Mouse (Mus musculus) E14TG2a.4 (cell line): ENCODE data around the gene Prpf18.

Experiments
- CTCF ChIP-seq: conservative IDR thresholded peaks from 2 replicates; pipeline ENCODE4 v1.5.1; 2014; ENCODE audit warnings: low read length
- POU5F1 ChIP-seq: IDR thresholded peaks from 2 replicates; pipeline ENCODE4 v1.6.1; 2014; ENCODE audit warnings: low read length, borderline replicate concordance

- TF ChIP-seq CTCF (no peak), POU5F1 (no peak)
Measured at GRCm38 (mm10) chr2:4611295-4611694, 40.6 kb downstream of the Prpf18 start.
